Mouse (Mus musculus) activated CD4-positive, CD25-positive, alpha-beta regulatory T cell, adult 4 months (primary cell): ENCODE data around the gene Itgb4. TPM values are rescaled to one million over a fixed set of nuclear protein-coding genes. Genes with fewer than 3 reads are reported as not detected.
A peak's percentile ranks its signal among the peaks of the same experiment; 100 is the strongest.
"Not testable (repeated sequence)": the region's sequence is repeated elsewhere in the genome, so short reads cannot be mapped to it uniquely, and the experiment has no call there.

Experiments
- ATAC-seq: one replicate; pipeline ENCODE4 v1.8.0; 2017
- polyA plus RNA-seq, 2 experiments: library from polyadenylated mRNA; unstranded; fragments of 100-300 nt; shearing (Covaris generic); gene quantifications; one replicate each; pipeline ENCODE4 v1.2.1; 2017

Gene Itgb4
- polyA plus RNA-seq, 2 experiments from 2014 or later: not detected

- ATAC-seq: no peak
Observed at GRCm38 (mm10) chr11:116009661-116010060, 35.2 kb downstream of the Itgb4 start.

DNA sequence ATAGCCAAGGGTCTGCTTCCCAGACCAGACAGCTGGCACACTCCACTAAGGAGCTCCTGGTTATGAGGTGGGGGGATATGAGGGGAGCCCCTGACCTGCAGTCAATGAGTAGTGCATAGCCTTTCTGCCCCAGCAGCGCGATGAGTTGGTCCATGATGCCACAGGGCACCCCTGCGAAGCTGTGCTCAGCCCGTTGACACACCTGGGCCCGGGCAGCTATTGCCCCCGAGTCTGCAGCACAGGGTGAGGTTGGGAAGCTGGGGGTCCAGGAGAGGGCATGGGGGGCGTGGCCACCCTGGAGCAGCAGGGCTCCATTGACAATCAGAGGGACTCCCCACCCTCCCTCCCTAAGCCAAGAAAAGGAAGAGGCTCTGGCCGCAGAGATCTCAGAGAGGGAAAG lies 35.6 kb downstream of the Itgb4 start:
- no peak for ATAC-seq

- no peak for ATAC-seq
Observed at GRCm38 (mm10) chr11:116010948-116011347, 36.4 kb downstream of the Itgb4 start.

GRCm38 (mm10) chr11:116011529-116012261 lies 37.2 kb downstream of the Itgb4 start:
- ATAC-seq: no peak

GRCm38 (mm10) chr11:116012262-116012947 lies 37.9 kb downstream of the Itgb4 start, which contains the start of gene Galk1:
Gene Galk1 (minus strand): TSS chr11:116012719.
- peak; percentile 78 for ATAC-seq

GRCm38 (mm10) chr11:116014821-116015220 lies 40.3 kb downstream of the Itgb4 start:
- no peak for ATAC-seq

GRCm38 (mm10) chr11:116018106-116018505 lies 43.6 kb downstream of the Itgb4 start:
- no peak for ATAC-seq

- ATAC-seq: not testable (repeated sequence)
Observed at GRCm38 (mm10) chr11:116018867-116019266, 44.4 kb downstream of the Itgb4 start.

GRCm38 (mm10) chr11:116019360-116019791 lies 44.9 kb downstream of the Itgb4 start:
- no peak for ATAC-seq

DNA sequence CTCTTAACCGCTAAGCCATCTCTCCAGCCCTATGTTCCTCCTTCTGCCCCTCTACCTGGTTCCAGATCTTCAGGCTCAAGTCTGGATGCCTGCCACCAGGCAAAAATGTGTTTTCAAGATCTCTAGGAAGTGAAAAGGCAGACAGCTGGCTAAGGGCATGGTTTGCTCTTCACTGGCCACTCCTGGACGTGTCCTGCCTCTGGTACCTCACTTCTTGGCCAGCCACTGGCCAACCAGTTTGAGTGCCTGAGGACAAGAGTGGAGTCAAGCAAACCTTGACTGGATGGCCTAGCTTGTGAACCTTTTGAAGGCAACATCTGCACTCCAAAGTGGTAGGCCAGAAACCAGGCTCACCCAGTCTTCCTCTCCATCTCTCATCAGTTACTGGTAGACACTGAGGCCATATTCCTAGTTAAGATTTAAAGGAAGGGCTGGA lies 45.5 kb downstream of the Itgb4 start:
- ATAC-seq: no peak

DNA sequence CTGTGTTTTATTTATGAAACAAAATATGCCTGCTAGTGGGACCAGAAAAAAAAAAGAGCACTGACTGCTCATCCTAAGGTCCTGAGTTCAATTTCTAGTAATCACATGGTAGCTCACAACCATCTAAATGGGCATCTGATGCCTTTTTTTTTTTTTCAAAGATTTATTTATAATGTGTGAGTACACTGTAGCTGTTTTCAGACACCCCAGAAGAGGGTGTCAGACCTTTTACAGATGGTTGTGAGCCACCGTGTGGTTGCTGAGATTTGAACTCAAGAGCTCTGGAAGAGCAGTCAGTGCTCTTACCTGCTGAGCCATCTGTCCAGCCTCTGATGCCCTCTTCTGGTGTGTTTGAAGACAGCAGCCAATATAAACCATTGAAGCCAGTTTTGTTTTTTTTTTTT lies 46.0 kb downstream of the Itgb4 start:
- ATAC-seq: no peak

DNA sequence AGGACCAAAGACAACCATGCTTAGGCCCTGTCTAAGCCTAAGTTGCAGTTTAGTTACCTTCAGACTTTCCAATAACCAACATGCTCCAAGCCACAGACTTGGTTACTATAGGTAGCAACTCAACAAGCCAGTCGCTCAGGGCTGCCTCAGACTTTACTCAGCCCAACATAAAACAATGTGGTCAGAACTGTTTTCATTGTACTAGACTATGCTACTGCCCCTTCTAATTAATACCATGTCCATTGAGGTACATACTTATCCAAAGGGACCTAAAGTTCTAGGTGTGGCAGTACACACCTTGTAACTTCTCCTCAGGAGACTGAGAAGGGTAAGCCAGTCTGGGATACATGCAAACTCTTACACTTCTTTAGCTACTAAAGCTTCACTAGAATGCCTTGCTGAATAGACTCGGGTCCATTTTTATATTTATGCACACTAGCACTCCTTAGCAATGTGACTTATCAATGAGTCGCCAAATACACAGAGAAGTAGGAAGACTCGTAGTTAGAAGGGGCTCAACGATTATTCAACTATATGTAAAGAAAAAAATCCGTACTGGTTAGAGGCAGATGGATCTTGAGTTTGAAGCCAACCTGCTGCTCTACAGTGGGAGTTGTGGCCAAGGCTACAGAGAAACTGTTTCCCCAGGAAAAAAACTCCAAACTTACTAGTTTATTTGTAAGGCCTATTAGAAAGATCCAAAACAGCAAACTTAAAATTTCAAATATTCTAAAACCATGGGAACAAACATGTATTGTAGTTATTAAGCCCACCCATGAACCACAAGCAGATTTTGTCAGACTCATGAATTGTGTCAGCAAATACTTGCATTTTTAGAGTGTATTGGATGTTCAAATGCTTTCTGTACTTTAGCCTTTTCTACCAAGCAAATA lies 47.1 kb downstream of the Itgb4 start:
- ATAC-seq: no peak

GRCm38 (mm10) chr11:116022256-116022780 lies 47.8 kb downstream of the Itgb4 start:
- ATAC-seq: no peak

- ATAC-seq: not testable (repeated sequence)
Observed at GRCm38 (mm10) chr11:116023074-116023770, 48.7 kb downstream of the Itgb4 start.

- ATAC-seq: peak; percentile 52
Observed at GRCm38 (mm10) chr11:116023771-116024355, 49.4 kb downstream of the Itgb4 start.

DNA sequence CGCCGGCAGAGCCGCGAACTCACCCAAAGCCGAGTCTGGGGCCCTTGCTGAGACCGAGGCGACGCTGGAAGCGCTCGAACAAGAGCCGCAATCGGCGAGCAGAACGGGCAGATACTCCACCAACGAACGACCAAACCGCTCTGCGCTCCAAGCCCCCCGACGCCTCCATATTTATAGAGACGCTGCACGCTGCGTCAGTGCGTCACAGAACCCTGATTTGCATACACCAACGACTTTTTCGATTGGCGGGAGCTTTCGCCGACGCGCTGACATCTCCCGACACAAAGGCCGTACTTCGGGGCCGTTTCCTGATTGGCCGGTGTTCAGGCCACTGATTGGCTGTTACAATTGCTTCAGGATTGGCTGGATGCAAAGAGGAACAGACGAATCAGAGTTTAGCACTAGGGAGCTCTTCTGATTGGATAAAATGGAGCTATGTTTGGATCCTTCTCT lies 49.9 kb downstream of the Itgb4 start:
- ATAC-seq: peak; percentile 85

- ATAC-seq: no peak
Observed at GRCm38 (mm10) chr11:116025056-116025845, 50.7 kb downstream of the Itgb4 start.

- ATAC-seq: no peak
Observed at GRCm38 (mm10) chr11:116027756-116028155, 53.2 kb downstream of the Itgb4 start, which contains the start of gene H3f3b. Gene H3f3b (minus strand): TSS chr11:116027962.

DNA sequence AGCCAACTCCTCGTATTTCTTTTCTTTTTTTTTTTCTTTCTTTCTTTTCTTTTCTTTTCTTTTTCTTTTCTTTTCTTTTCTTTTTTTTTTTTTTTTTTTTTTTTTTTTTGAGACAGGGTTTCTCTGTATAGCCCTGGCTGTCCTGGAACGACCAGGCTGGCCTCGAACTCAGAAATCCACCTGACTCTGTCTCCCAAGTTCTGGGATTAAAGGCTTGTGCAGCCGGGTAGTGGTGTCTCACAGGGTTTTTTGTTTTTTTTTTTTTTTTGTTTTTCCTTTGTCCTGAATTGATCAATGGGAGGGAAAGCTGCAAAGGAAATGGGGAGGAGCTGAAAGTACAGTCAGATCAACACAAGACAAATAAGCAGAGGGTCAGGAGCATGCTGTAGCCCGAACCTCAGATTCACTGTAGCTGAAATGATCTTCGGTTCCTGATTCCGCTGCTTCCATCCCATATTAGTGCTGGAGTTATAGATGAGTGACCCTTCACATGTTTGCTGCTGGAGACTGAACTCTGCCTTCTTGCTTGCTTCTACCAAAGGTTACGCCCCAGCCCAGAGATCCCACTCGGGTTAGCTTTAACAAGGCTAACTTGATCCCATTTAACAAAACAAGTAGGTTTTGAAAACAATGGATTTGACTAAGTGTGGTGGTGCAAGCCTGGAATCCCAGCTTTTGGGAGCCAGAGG lies 53.8 kb downstream of the Itgb4 start:
- ATAC-seq: no peak
